Mouse (Mus musculus) kidney, postnatal 10 days (tissue): Measurements from ENCODE around the gene Slc15a4.

Experiments used
- DNase-seq: peaks from one replicate; pipeline ENCODE4 v3.0.0; 2021; ENCODE audit warnings: mixed read lengths

The Slc15a4 gene

GRCm38 (mm10) chr5:127620371-127620770 is 12.3 kb downstream of the Slc15a4 start:
- DNase-seq, result no peak

DNA sequence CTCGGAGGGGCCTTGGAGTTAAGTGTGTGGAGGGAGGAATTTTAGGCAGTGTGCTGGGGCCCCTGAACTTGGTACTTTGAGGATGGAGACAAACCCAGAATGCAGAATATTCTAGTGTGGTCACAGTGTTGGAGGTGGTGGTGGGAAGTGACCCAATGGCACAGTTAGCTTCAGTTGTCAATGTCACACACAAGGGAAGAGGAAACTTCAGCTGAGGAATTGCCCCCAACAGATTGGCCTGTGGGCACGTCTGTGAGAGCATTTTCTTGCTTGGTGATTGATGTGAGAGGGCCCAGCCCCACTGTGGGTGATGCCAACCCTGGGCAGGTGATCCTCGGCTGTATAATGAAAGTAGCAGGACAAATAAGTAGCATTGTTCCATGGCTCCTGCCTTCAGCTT is 13.9 kb downstream of the Slc15a4 start:
- DNase-seq, result no peak

- peak; percentile 99 for DNase-seq
These were observed 15.6 kb downstream of the Slc15a4 start for GRCm38 (mm10) chr5:127616884-127617635.

DNA sequence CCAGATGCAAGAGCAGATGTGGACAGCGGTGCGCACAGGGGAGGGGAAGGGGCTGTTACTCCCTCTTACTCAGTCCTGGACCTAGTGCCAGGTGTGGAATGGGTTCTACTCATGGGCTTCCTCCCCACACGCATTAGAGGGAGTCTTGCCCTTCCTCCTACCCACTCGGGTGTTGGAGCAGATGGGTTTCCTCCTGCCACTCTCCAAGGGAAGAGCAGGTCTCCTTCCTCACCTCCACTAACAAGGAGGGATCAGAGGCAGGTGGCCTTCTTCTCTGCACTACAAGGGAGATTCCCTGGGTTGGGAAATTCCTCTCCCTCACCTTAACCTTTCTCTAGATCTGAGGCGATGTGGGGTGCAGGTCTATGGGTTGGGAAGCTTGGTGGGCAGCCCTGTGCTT is 16.5 kb downstream of the Slc15a4 start:
- DNase-seq, result no peak

DNA sequence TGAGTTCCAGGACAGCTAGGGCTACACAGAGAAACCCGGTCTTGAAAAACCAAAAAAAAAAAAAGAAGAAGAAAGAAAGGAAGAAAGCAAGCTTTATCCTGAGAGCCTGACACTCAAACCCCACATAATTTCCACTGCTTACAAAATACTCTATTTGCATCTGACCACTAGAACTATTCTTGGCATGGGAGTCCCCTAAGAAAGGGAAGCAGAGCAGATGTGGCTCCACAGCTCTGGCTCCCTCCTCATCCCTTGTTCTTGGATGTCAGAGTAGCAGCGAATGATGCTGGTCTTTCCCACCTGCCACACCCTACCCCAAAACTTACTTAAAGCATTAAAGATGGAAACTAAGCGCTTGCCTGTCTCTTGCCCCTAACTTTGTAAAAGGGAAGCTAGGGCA is 17.2 kb downstream of the Slc15a4 start:
- DNase-seq, result no peak

DNA sequence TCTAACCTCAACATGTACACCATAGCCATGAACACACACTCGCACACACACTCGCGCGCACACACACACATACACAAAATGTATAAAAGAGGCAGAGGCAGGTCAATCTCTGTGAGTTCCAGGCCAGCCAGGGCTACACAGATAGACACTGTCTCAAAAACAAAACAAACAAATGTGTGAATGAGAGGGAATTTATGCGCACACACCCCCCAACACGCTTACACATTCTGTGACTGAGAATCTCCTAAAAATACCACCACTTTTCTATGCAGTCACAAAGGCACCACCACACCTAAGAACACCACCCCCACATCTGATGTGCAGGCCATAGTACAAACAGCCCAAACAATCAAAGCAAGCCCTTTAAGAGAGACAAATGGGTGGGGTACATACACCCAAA is 20.3 kb downstream of the Slc15a4 start:
- DNase-seq, result no peak

GRCm38 (mm10) chr5:127611881-127612280 is 20.8 kb downstream of the Slc15a4 start:
- no peak for DNase-seq

DNA sequence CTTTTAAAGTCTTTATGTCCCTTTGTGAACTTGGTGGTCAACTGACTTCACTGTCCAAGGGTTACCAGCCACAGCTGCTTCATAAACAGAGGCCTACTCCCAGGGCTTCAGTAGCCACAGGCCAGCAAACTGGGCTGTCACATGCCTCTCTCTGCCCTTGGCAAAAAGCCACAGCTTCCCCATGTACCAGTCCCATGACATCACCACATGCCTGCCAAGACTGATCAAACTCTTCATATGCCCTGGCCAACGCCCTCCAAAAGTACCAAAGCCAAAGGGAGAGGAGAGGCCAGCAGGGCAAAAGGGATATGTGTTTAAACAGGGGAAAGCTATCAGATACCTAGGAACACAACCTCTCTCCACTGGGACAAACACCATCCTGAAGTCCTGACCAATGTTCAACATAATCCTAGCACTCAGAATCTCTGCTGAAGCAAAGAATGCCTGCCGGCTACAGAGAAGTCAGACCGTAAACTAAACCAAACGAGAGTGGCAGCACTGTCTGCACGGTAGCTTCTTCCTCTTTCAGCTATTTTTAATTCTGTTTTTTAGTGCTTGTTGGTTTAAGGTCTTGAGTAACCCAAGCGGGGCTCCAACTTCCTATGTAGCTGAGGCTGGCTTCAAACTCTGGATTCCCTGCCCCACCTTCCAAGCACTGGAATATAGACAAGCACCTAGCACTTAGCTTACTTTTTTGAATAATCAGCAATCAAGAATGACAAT is 21.7 kb downstream of the Slc15a4 start:
- DNase-seq, result peak; percentile 74

DNA sequence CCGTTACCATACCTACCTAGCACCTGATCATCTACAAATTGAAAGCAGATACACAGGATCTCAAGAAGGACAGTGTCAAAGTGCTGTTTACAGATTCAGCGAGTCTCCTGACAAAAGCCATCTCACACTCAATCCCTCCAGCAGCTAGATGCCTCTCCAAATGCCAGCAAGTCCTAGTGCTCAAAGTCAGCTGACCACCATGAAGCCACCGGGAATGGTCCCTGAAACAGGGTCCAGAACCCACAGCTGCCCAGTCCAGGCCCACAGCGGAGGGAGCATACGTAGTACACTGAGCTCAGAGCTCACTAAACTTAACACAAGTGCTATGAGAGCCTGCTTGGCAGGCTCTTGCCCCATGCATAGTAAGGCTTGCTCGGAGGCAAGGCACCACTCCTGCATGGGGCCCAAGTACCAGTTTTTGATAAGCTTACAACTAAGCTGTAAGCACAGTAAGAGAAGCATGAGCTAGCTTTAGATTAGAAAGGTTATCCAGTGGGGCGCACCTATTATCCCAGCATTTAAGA is 23.4 kb downstream of the Slc15a4 start:
- no peak for DNase-seq

GRCm38 (mm10) chr5:127607507-127607906 is 25.2 kb downstream of the Slc15a4 start:
- no peak for DNase-seq

GRCm38 (mm10) chr5:127602996-127603395 is 29.7 kb downstream of the Slc15a4 start:
- no peak for DNase-seq

- DNase-seq, result no peak
These were observed 35.8 kb downstream of the Slc15a4 start for GRCm38 (mm10) chr5:127596862-127597261.

DNA sequence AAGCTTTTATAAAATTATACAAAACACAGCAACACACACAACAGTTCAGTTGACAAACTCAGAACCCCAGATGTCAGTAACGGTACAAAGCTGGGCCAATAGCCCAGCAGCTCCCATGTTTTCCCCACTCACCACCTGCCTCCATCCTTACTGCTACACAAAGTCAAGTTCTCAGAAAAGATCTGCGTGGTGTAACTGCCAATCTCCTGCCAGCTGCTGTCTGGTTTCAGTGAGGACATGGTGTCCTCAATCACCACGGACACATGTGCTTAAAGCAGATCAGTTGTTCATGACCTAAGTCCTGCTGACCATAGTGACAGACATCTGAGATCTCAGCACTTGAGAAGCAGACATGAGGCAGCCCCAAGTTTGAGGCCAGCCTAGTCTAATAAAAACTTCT is 37.0 kb downstream of the Slc15a4 start:
- no peak for DNase-seq

- DNase-seq, result peak; percentile 33
These were observed 39.8 kb downstream of the Slc15a4 start for GRCm38 (mm10) chr5:127592854-127593253.

DNA sequence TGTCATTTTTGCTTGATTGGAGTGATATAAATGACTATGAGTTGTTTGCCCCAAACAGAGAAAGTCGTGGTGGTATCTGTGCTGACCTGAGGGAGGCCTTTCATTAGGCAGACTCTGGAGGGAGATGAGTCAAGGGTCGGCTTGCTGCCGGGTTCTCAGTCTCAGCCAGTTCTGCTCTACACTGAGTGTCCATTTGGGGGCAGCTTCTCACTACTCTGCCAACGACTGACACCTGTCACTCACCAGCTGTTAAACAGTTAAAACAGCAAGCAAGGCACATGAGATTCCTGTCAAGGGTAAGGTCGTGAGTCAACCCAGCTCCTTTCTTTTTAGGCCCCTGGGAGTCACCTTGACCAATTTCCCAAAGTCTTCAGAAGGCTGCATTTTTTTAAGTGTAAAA is 40.3 kb downstream of the Slc15a4 start:
- DNase-seq, result no peak

- DNase-seq, result no peak
These were observed 44.8 kb downstream of the Slc15a4 start for GRCm38 (mm10) chr5:127587854-127588253.

- DNase-seq, result peak; percentile 11
These were observed 49.0 kb downstream of the Slc15a4 start for GRCm38 (mm10) chr5:127583658-127584057.

DNA sequence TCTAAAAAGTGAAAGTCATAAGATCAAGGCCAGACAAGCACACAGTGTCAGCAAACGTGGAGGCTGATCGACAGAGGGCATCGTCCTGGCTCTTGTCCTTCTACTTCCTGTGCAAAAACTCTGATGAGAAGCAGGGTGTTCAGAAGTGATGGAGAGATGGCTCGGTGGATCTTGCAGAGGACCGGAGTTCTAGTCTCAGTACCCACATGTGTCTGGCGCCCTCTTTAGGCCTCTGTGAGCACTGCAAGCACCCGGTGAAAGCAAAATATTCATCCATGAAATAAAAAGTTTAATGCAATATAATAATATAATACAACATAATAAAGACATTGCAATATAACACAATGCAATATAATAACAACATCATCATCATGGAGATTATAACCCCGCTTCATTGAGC is 55.3 kb downstream of the Slc15a4 start:
- DNase-seq, result no peak

GRCm38 (mm10) chr5:127567165-127567741 is 65.4 kb downstream of the Slc15a4 start:
- no peak for DNase-seq

GRCm38 (mm10) chr5:127561086-127561485 is 71.6 kb downstream of the Slc15a4 start:
- peak; percentile 34 for DNase-seq

DNA sequence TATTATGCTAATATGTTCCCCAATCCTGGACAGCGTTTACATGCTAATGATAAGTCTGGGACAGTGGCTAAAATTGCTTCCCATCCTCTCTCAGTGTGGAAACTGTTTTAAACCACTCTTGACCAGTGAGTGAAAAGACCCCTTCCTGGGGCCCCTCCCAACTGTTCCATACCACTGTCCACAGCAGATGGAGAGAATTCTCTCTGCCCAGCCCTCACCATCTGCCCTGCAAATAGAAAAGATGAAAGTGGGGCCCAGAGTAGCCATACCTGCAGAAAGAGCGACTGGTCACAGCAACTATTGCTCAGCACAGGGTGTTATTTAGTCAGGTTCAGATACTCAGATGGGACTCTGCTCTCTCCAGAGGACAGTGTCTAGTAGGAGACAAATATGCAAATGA is 84.6 kb downstream of the Slc15a4 start:
- no peak for DNase-seq

DNA sequence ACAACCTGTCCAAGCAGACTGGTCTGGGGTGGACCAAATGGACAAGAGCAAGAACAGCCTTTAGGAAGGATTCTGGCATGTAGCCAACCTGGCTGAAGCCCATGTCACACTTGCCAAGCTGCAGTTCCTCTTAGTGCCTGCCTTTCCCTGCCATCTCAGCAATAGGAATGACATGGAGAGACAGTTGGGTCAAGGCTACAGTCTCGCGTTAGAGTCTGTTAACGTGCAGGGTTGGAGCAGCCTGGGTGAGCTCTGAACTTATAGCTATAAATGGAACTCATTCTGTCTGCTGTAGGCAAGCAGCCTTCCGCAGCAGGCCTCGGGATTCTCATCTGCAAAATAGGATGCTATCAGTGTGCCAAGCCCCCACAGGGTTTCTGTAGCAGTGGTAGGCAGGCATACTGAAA is 86.1 kb downstream of the Slc15a4 start:
- DNase-seq, result no peak
